Mouse (Mus musculus) heart, postnatal 0 days (tissue): Measurements from ENCODE around the gene Erg28.

Experiments used
- CTCF ChIP-seq: IDR thresholded peaks from 2 replicates; pipeline ENCODE4 v1.5.1; 2016; ENCODE audit warnings: antibody characterized with exemption, control low read depth, low read depth
- EP300 ChIP-seq: IDR thresholded peaks from 2 replicates; pipeline ENCODE4 v1.6.1; 2016; ENCODE audit warnings: antibody characterized with exemption, low read depth

DNA sequence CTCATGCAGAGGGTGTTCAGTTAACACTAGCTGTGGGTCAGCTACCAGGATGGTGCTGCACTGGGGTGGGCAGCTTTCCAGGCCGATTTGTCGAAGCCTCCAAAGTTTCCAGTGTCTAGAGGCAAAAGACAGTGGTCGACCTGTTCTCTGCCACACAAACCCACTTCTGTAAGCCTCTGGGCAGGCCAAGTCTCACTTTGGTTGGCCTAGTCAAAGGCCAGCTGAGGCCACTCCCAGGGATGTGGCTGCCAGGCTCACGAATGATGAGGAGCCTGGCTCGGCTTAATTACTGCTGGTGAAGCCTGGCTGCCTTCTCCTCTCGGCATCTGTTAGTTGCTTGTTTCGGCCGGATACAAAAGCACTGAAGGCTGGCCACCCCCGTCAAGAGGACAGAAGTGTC lies 24.3 kb downstream of the Erg28 start:
- TF ChIP-seq CTCF (no peak), EP300 (no peak)
